Mouse (Mus musculus): ENCODE data around the gene Pex11a.
A peak's percentile ranks its signal among the peaks of the same experiment; 100 is the strongest.

Pex11a gene

GRCm38 (mm10) chr7:79738913-79739312 lies 4.0 kb downstream of the Pex11a start:
- no peak for DNase-seq (ENCODE audit: extremely low spot score)

DNA sequence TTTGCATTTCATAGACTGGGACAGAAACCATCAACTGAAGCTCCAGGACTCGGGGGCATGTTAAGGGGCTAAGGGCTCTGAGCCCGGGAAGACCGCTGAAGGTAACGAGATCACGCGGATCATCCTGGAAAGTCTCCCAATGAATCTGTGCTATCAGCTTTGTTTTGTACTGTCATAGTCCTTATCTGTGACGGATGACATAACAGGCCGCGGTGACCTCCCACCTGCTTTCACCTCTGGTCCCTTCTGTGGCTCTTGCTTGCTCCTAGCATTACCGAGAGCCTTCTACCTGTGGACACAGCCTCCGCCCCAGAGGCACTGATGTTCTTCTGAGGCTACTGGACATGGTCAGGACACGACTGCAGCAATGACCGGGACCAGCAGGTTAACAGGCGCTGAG lies 6.4 kb downstream of the Pex11a start:
- DNase-seq (ENCODE audit: extremely low spot score): no peak

GRCm38 (mm10) chr7:79734563-79734962 lies 8.4 kb downstream of the Pex11a start:
- no peak for DNase-seq (ENCODE audit: extremely low spot score)

DNA sequence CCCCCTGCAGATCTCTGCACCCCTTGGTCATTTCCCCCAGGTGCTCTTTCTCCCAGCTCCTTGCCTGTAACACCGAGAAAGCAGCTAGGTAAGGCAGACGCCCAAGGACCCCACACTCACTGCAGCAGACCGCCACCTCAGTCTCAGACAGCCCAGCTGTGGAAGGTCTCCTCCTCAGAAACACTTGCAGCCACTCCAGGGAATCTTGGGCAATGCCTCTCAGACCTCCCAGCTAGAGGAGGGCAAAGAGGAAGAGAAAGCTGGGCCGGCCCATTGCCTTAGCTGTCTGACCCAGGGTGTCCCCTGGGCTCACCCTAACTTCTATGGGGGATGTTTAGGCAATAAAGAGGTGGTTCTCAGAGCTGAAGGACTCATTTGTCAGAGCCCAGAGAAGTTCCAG lies 10.3 kb downstream of the Pex11a start, which contains the start of gene Plin1:
Gene Plin1 (minus strand): TSS at position 282 of the 400 bp plus-strand sequence.
- DNase-seq (ENCODE audit: extremely low spot score): no peak

DNA sequence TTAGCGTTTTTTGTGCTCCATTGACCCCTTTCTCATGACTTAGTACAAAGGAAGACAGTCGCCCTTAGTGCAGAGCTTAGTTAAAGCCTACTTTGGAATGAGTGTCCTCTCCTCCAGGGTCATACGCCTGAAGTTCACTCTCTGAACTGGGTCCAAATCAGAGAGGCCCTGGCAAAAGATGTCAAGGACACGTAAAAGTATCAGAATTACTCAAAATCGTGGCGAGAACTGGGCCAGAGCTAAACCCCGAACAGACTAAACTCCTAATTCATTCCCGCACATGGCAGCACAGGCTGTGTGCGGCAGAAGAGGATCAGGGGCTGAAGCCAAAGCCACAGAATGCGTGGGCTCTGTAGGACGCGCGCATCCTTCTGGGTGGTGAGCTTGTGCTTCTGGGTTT lies 11.5 kb downstream of the Pex11a start:
- DNase-seq (ENCODE audit: extremely low spot score): no peak

- no peak for DNase-seq (ENCODE audit: extremely low spot score)
These were observed 13.1 kb downstream of the Pex11a start for GRCm38 (mm10) chr7:79729743-79730370.

- peak; percentile 80 for DNase-seq (ENCODE audit: extremely low spot score)
These were observed 13.8 kb downstream of the Pex11a start for GRCm38 (mm10) chr7:79729169-79729568.

DNA sequence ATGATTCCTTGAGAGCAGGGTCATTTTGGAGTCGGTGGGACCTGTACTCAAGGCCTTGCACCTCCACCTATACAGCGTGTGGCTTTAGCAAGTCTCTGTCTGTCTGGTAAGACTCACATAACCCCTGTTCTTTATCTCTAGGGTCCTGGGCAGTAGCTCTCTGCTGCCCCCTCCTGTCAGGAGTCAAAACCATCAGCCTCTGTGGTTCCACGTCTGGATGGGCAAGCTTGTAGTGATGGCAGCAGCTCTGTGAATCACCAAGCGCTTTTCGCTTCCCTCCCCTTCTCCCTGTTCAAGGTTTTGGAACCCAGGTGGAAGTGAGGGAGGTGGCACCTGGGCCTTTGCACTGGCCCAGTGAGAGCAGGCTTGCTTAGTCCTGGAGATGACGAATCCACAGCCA lies 14.7 kb downstream of the Pex11a start:
- DNase-seq (ENCODE audit: extremely low spot score): peak; percentile 80

DNA sequence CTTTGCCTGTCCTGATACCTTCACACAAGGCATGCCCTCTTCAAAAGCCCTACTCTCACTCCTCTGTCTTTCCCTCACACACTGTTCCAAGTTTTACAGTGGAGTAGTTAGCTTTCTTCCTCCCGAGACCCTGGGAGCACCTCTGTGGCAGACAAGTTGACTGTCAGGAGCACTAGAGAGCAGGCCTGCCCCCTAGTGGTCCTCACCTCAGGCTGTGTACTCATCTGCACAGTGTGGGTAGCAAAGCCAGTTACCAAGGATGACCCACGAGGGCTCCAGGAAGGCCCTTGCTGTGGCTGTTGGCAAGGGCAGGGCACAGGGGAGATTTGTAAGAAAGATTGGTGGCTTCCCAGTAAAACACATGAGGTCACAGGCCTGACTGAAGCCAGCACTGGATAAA lies 15.8 kb downstream of the Pex11a start:
- DNase-seq (ENCODE audit: extremely low spot score): peak; percentile 59

- peak; percentile 70 for DNase-seq (ENCODE audit: extremely low spot score)
These were observed 21.4 kb downstream of the Pex11a start for GRCm38 (mm10) chr7:79721386-79721977.

DNA sequence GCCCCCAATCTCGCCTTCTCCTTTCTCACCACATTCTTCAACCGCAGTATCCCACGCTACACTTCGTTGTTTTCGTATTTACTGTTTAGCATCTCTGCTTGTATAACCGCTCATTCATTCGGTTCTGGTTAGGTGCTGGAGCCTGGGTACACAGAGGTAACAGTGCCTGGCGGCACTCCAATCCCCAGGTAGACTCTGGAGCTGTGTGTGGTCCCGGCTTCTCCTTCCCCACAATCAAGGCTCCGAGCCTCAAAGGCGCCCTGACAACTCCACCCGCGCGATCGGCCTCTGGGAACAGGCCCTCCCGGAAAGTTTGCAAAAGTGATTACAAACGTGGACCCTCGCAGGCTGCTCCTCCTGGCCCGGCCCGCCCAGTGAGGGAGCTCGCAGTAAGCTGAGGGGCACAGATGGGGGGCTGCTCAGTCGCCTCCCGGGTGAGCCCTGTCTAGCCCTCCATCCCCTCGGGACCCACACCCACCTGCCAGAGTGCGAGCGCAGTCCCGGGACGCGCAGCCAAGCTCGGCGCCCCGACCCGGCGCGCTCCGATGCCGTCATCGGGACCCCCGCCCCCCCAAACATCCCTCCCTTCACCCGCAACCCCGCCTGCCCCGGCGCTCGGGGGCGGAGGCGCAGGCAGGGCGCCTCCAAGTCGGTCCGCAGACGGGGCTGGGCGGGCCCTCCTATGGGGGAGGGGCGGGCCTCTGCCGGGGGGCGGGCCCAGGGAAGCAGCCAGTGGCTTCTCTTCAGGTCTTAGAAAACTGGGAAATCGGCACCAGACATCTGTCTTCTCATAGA lies 27.5 kb downstream of the Pex11a start, which contains the start of gene Kif7:
Gene Kif7 (minus strand): TSS at position 534 of the 795 bp plus-strand sequence.
- DNase-seq (ENCODE audit: extremely low spot score): peak; percentile 93

DNA sequence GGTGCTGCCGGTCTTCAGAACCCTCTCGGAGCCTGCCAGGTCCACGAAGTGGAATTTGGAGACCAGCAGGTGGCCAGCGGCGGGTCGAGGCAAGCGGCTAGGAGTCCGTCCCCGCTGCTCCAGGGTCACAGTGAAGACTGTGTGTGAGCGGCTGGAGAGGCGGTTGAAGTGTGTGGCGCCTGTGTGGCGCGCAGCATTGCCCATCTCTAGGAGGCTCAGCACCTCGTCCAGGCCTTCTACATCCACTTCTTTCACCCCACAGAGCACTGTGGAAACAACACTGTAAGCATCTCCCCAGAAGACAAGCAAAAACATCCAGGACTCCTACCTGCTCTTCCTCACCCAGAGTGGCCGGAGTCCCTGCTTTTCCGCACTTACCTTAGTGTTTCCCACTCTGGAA lies 32.1 kb downstream of the Pex11a start:
- DNase-seq (ENCODE audit: extremely low spot score): no peak

DNA sequence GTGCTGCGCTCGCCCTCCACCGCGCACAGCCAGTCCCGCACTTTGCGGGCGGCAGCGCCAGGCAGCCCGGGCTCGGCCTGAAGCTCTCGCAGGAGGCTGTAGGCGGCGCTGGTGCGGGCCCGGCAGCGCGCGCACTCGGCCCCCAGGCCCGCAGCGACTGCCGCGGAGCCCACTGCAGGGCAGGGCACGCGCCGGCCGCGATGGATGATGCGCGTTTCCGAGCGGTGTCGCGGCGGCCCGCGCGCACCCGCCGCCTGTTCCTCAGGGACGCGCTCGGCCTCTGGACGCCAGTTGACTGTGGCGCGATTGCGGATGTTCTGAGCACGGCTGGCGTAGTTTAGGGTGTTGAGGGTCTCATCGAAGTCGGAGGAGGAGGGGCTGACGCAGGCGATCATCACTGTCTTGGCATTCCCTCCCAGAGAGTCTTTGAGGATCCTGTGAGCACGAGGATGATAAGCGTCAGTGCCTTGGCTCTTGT lies 32.8 kb downstream of the Pex11a start:
- DNase-seq (ENCODE audit: extremely low spot score): peak; percentile 73

- DNase-seq (ENCODE audit: extremely low spot score): no peak
These were observed 37.7 kb downstream of the Pex11a start for GRCm38 (mm10) chr7:79705210-79705609.

DNA sequence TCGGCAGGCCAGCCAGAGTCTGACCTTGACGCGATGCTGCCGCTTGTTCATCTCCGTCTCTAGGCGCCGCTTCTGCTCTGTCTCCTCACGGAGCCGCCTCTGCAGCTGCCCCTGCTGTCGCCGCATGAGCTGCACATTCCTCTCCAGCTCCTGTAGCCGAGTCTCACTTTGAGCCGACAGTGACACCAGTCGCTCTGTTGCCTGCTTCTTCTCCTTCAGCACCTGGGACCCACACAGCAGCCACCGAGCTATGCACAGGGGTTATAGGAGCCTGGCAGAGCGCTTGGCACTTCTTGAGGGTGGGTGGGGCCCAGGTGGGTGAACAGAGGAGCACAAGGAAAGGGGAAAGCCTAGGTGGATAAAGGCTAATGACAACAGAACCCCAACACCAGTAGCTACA lies 40.2 kb downstream of the Pex11a start:
- DNase-seq (ENCODE audit: extremely low spot score): no peak

GRCm38 (mm10) chr7:79696495-79696894 lies 46.4 kb downstream of the Pex11a start:
- DNase-seq (ENCODE audit: extremely low spot score): no peak

Measured in embryo, embryonic 9.5 days (tissue).